Mouse (Mus musculus) midbrain, embryonic 12.5 days (tissue): ENCODE measurements around the gene Gfy. TPM values are rescaled to one million over a fixed set of nuclear protein-coding genes. Genes with fewer than 3 reads are reported as not detected.

Experiments
- ATAC-seq: fragments of 200-750 bp; cut with Nextera tagmentation; 2 replicates; pipeline ENCODE4 v1.8.0; 2017; ENCODE audit warnings: low read depth, moderate TSS enrichment, moderate library complexity; ENCODE audit not compliant: low FRiP score
- H3K27ac ChIP-seq: fragments of 300-500 bp; sonication (generic); replicated peaks from 2 replicates; pipeline ENCODE4 v1.5.1; 2016; ENCODE audit warnings: mild to moderate bottlenecking
- H3K27me3 ChIP-seq: fragments of 300-500 bp; sonication (generic); 2 replicates; pipeline ENCODE4 v1.6.1; 2016; ENCODE audit warnings: mild to moderate bottlenecking
- H3K36me3 ChIP-seq: fragments of 300-500 bp; sonication (generic); 2 replicates; pipeline ENCODE4 v1.6.1; 2016
- H3K4me1 ChIP-seq: fragments of 300-500 bp; sonication (generic); 2 replicates; pipeline ENCODE4 v1.6.1; 2016
- H3K4me2 ChIP-seq: fragments of 300-500 bp; sonication (generic); replicated peaks from 2 replicates; pipeline ENCODE4 v1.6.1; 2016; ENCODE audit warnings: mild to moderate bottlenecking, moderate library complexity
- H3K4me3 ChIP-seq: fragments of 300-500 bp; sonication (generic); 2 replicates; pipeline ENCODE4 v1.5.1; 2016; ENCODE audit warnings: mild to moderate bottlenecking
- H3K9ac ChIP-seq: fragments of 300-500 bp; sonication (generic); replicated peaks from 2 replicates; pipeline ENCODE4 v1.6.1; 2016; ENCODE audit warnings: mild to moderate bottlenecking, moderate library complexity
- H3K9me3 ChIP-seq: fragments of 300-500 bp; sonication (generic); 2 replicates; pipeline ENCODE4 v1.6.1; 2016; ENCODE audit warnings: mild to moderate bottlenecking
- WGBS: fragments of 180-500 bp; shearing (Covaris S2); methylation state at CpG from one replicate; pipeline ENCODE4 v1.1.7; 2016; 5-methylcytosine and 5-hydroxymethylcytosine counted together
- polyA plus RNA-seq: library from polyadenylated mRNA; unstranded; fragments of >200 nt; fragmentation: Nextera tagmentation; extraction: Ambion mirVana; gene quantifications from 2 replicates; pipeline ENCODE4 v1.2.1, GENCODE M21; 2016

Gene Gfy
- not detected in 2 replicates for polyA plus RNA-seq

DNA sequence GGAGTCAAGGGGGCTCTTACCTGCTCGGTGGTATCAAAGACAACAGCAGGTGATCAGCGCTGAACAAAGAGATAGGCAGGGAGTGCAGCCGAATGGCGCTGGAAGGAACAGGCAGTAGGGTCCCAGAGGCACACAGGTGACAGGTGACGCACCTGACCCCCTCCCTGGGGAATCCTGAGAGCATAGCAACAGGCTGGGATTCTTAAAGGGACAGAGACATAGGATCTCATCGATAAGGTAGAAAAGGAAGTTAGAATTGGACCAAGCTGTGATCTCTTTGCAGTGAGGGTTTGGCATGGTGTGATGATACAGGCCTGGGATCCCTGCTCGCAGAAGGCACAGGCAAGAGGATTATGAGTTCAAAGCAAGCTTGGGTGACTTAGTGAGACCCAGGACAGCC lies at the start of gene Gfy:
Gene Gfy, minus strand, starts transcription at position 101 of the 400 bp plus-strand sequence.
- WGBS = 22% methylated on average over 7 of the region's 7 CpGs
- H3K4me2 ChIP-seq = no peak within 1 kb of the TSS
- H3K9me3 ChIP-seq = no peaks in the 10 kb centered on the region
- peaks cover 100% of the 10 kb centered on the region for H3K27me3 ChIP-seq
- no peaks in the 10 kb centered on the region for H3K36me3 ChIP-seq
- no peak for ATAC-seq
- peaks cover 32% of the 10 kb centered on the region for H3K4me1 ChIP-seq
- H3K27ac ChIP-seq = no peak within 1 kb of the TSS
- no peak within 1 kb of the TSS for H3K9ac ChIP-seq
- no peak within 1 kb of the TSS for H3K4me3 ChIP-seq

DNA sequence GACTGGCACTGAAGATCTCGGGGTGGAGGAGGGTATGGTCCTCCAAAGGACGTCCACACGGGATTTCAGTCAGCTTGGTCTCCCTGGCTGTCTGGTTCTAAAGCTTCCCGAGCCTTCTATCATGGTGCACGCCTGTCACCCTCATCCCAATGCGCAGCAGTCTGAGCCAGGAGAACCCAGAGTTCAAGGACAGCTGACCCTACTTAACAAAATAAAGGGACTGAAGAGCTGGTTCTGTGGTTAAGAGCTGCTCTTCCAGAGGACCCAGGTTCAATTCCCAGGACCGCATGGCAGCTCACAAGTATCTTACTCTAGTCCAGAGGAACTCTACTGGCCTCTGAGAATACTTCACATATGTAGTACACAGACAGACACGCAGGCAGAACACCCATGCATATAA lies 49.7 kb upstream of the Gfy start:
- Histone ChIP-seq H3K36me3 (peaks cover 80% of the 10 kb centered on the region), H3K4me2 (no peak overlapping the region), H3K4me3 (no peak overlapping the region), H3K27ac (no peak overlapping the region), H3K27me3 (peaks cover 5% of the 10 kb centered on the region; the same call in 1 of the 2 replicates), H3K9ac (no peak overlapping the region), H3K4me1 (peaks cover 12% of the 10 kb centered on the region), H3K9me3 (no peaks in the 10 kb centered on the region)
- no peak for ATAC-seq
- WGBS = 94% methylated on average over 8 of the region's 8 CpGs

DNA sequence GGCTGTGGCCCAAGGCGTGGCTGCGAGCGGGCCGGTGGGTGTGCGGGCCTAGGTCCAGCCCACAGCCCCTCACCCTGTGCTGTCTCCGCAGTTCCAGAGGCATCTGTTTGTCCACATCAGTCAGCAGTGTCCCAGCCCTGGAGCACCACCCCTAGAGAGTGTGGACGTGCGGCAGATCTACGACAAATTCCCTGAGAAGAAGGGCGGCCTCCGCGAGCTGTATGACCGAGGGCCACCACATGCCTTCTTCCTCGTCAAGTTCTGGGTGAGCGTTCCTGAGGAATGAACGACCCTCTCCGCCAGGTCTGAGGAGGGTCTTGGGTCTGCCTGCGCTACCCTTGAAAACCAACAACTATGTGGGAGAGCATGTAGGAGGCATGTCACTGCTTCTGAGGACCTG lies 49.2 kb upstream of the Gfy start:
- no peak overlapping the region for H3K4me2 ChIP-seq
- no peak overlapping the region for H3K4me3 ChIP-seq
- 97% methylated on average over 18 of the region's 18 CpGs for WGBS
- 0 out of 2 replicates have a peak, but pooled peaks cover under 1% of the 10 kb centered on the region for H3K27me3 ChIP-seq
- peaks cover 7% of the 10 kb centered on the region for H3K4me1 ChIP-seq
- no peak for ATAC-seq
- peaks cover 85% of the 10 kb centered on the region for H3K36me3 ChIP-seq
- H3K9ac ChIP-seq = no peak overlapping the region
- no peaks in the 10 kb centered on the region for H3K9me3 ChIP-seq
- H3K27ac ChIP-seq = no peak overlapping the region

DNA sequence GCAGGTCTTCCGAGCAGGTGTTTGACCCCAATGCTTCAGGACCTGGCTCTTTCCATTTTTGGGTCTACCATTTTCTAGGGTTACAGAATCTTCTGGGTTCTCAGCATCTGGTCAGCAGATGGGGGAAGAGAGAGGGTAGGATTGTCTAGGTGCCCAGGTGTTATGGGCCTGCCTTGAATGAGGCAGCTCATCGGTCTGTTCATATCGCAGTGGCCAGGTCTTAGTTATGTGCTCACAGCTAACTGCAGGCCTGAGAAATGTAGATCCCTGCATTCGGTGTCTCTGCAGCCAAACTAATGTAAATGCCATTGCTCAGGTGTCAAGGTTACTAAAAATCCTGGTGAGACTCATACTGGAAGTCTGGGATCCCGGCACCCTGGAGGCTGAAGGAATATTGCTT lies 47.1 kb upstream of the Gfy start:
- 96% methylated on average over 5 of the region's 5 CpGs for WGBS
- Histone ChIP-seq H3K27ac (no peak overlapping the region), H3K36me3 (peaks cover 89% of the 10 kb centered on the region), H3K27me3 (no peaks in the 10 kb centered on the region), H3K9ac (no peak overlapping the region), H3K9me3 (no peaks in the 10 kb centered on the region), H3K4me3 (no peak overlapping the region), H3K4me1 (no peaks in the 10 kb centered on the region), H3K4me2 (no peak overlapping the region)
- ATAC-seq = no peak

DNA sequence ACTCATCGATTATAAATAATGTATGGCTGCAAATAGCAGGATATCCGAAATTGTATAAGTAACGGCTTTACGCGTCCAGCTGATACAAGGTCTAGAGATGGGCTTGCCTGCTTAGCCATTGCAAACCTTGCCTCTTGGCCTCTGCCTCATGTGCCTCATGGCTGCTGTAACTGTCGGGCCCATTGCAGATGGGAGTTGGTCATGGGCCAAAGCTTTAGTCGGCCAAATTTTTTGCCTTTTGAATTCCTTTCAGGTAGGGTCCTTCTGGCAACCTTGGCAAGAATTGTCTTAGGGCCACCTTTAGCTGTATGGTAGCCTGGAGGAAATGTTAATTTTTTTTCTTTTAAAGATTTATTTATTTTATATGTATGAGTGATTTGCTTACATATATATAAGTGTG lies 45.5 kb upstream of the Gfy start:
- no peak overlapping the region for H3K4me3 ChIP-seq
- no peak for ATAC-seq
- H3K9me3 ChIP-seq = no peaks in the 10 kb centered on the region
- no peak overlapping the region for H3K27ac ChIP-seq
- peaks cover 98% of the 10 kb centered on the region for H3K36me3 ChIP-seq
- H3K27me3 ChIP-seq = no peaks in the 10 kb centered on the region
- 94% methylated on average over 7 of the region's 7 CpGs for WGBS
- H3K4me1 ChIP-seq = no peaks in the 10 kb centered on the region
- H3K4me2 ChIP-seq = no peak overlapping the region
- no peak overlapping the region for H3K9ac ChIP-seq

DNA sequence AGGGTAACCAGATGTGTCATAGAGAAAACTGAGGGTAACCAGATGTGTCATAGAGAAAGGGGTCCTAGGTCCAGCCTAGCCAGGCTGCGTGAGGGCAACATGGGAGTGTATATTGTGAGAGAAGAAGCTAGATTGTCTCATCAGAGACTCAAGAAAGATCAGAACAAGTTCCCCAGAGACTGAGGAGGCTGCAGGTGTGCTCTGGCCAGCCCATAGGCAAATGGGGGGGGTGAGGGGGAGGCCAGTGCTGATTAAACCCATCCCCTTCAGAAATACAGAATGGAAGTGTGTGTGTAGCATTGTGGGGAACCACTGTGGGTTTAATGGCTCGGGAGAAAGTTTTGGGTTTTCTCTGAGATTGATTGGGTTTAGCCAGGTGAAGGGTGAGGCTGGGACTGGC lies 42.3 kb upstream of the Gfy start:
- no peak overlapping the region for H3K27ac ChIP-seq
- no peaks in the 10 kb centered on the region for H3K9me3 ChIP-seq
- no peak overlapping the region for H3K9ac ChIP-seq
- 86% methylated on average over 2 of the region's 2 CpGs for WGBS
- H3K4me1 ChIP-seq = peaks cover 26% of the 10 kb centered on the region
- H3K4me3 ChIP-seq = no peak overlapping the region
- no peak for ATAC-seq
- H3K36me3 ChIP-seq = peaks cover 90% of the 10 kb centered on the region
- H3K27me3 ChIP-seq = no peaks in the 10 kb centered on the region
- H3K4me2 ChIP-seq = no peak overlapping the region

DNA sequence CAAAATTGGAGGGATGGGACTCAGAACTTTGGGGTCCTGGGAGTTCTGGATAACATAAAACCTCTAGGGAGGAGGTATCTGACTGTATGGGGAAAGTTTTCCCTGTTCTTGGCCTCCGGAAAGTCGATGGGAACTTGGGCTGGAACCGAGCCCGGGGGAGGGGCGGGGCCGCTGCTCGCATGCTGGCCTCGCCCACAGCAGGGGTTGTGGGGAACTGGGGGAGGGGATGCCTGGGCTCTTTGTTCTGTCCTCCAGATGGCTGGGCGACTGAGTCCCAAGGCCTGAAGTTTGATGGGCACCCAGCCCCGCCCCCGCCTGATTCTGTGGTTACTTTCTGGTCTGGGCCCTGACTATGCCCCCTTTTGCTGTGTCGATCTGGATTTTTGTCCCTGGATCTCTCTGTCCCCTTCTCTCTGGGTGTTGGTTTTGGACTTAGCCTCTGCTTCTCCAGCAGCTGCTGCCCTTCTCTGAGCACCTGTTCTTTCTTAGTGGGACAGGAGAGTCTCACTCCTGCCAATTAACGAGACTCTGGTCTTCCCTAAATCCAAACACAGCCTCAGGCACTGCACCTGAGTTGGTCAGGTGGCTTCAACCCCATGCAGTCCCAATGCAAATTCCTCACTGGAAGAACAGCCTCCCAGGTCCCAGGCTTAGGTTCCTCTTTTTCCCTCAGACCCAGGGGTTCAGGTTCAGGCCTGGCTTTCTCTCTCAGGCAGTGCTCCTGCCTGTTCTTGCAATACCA lies 37.2 kb upstream of the Gfy start:
- H3K36me3 ChIP-seq = peaks cover 39% of the 10 kb centered on the region
- peaks cover 36% of the 10 kb centered on the region for H3K4me1 ChIP-seq

DNA sequence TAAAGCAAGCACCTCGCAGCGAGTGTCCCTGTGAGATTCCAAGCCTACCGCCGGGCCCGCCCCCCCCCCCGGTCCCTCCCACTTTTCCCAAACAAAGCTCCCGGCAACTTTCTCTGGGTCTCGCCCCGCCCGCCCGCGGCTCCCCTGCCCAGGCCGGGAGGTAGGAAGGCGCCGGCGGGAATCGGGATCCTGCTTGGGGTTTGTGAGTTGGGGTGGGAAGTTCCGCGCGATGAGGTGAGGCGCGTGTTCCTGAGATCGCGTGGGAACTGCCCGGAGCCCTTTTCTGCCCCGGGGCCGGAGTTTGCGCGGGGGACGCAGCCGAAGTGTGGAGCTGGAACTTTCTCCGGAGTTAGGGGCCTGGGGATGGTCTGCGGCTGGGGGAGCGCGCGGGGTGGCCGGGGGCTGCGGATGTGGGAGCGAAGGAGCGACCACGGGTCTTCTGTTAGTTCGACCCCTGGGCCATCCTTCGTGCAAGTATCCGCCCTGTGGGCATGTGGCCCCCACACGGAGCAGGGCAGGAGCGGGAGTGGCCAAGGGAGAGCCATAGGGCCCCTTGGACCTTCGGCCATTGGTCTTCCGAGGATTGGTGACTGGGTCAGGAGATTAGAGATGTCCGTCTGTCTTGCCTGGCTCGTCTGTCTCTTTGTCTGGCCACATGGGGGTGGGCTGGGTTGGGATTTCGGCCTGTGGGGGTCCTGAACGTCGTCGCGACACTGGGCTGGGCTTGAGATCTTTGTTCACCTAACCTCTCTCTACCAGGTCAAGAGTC lies 36.5 kb upstream of the Gfy start, which contains the start of gene Tead2:
Gene Tead2, plus strand, starts transcription at position 81 of the 769 bp plus-strand sequence.
- Histone ChIP-seq H3K27ac (peak within 1 kb of the TSS; percentile 94), H3K9me3 (no peaks in the 10 kb centered on the region), H3K27me3 (peaks cover 27% of the 10 kb centered on the region), H3K4me1 (peaks cover 36% of the 10 kb centered on the region), H3K36me3 (peaks cover 32% of the 10 kb centered on the region), H3K9ac (peak within 1 kb of the TSS; percentile 94), H3K4me2 (peak within 1 kb of the TSS; percentile 81), H3K4me3 (peak within 1 kb of the TSS; percentile 66)
- peak; percentile 73 for ATAC-seq
- under 1% methylated on average over 55 of the region's 55 CpGs for WGBS

More for the DNA sequence above, 37.2 kb upstream of the Gfy start:
- Histone ChIP-seq H3K4me2 (peak overlapping the region; percentile 81), H3K27me3 (peaks cover 20% of the 10 kb centered on the region), H3K4me3 (peak overlapping the region; percentile 66), H3K9me3 (no peaks in the 10 kb centered on the region), H3K27ac (peak overlapping the region; percentile 94), H3K9ac (peak overlapping the region; percentile 94)
- ATAC-seq = peak; percentile 90
- WGBS = 1% methylated on average over 13 of the region's 13 CpGs

DNA sequence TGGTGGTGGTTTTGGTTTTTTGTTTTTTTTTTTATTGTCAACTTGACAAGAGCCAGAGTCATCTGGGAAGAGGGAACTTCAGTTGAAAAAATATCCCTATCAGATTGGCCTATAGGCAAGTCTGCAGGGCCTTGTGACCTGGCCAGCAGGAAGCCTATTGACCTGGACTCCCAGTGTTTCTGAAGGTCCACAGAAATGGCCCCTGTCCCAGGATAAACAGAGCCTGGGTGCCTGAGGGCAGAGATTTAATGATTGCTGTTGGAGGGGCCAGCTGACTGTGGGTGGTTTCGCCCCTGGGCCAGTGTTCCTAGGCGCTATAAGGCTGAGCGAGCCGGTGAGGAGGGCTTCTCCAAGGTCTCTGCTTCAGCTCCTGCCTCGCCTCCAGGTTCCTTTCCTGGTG lies 34.3 kb upstream of the Gfy start:
- Histone ChIP-seq H3K27me3 (peaks cover 47% of the 10 kb centered on the region), H3K36me3 (peaks cover 10% of the 10 kb centered on the region), H3K4me3 (no peak overlapping the region), H3K4me1 (peaks cover 29% of the 10 kb centered on the region), H3K27ac (no peak overlapping the region), H3K9me3 (no peaks in the 10 kb centered on the region), H3K4me2 (no peak overlapping the region), H3K9ac (no peak overlapping the region)
- 65% methylated on average over 5 of the region's 5 CpGs for WGBS
- no peak for ATAC-seq

DNA sequence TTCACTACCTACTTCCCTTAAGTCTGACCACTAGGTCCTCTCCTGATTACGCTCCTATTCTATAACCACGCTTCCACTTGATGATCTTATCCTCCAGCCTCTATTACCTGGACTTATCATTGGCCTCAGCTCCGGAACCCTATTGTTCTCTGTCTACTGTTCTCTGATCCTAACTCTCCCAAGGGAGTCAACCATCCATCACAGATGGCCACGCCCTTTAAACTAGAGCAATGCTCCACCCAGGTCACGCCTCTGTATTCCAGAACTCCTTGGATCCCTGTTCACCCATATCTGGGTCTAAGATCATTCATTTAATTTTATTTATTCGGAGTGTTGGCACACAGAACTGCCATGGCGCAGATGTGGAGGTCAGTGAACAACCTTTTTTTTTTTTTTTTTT lies 33.0 kb upstream of the Gfy start:
- peaks cover 47% of the 10 kb centered on the region for H3K27me3 ChIP-seq

DNA sequence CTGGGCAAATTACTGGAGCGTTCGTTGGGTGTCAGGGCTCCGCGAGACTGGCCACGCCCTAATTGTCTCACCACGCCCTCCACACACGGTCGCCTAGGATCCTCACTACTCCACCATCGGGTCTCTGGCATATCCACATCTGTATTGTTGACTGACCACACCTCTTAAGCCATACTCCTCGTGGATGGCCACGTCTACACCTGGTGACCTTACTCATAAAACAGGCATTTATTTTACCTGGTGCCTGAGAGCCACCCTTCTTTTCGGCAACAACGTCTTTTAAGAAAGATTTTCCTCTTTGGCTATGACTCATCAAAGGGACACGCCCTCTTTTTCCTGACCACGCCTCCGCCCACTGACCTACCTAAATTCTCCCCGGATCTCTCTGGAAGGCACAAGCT lies 32.5 kb upstream of the Gfy start, which contains the start of gene Dkkl1:
Gene Dkkl1, minus strand, starts transcription at position 297 of the 401 bp plus-strand sequence.
- WGBS = 7% methylated on average over 17 of the region's 17 CpGs
- ATAC-seq = no peak
- Histone ChIP-seq H3K4me1 (peaks cover 11% of the 10 kb centered on the region), H3K4me3 (no peak within 1 kb of the TSS), H3K9me3 (no peaks in the 10 kb centered on the region), H3K9ac (no peak within 1 kb of the TSS), H3K36me3 (no peaks in the 10 kb centered on the region), H3K27me3 (peaks cover 47% of the 10 kb centered on the region), H3K27ac (no peak within 1 kb of the TSS), H3K4me2 (no peak within 1 kb of the TSS; the same call in 1 of the 2 replicates)

More for the DNA sequence above, 33.0 kb upstream of the Gfy start:
- 75% methylated on average over 7 of the region's 7 CpGs for WGBS
- Histone ChIP-seq H3K36me3 (no peaks in the 10 kb centered on the region), H3K4me2 (no peak overlapping the region), H3K4me3 (no peak overlapping the region), H3K4me1 (peaks cover 16% of the 10 kb centered on the region), H3K27ac (no peak overlapping the region), H3K9me3 (no peaks in the 10 kb centered on the region), H3K9ac (no peak overlapping the region)
- ATAC-seq = no peak

DNA sequence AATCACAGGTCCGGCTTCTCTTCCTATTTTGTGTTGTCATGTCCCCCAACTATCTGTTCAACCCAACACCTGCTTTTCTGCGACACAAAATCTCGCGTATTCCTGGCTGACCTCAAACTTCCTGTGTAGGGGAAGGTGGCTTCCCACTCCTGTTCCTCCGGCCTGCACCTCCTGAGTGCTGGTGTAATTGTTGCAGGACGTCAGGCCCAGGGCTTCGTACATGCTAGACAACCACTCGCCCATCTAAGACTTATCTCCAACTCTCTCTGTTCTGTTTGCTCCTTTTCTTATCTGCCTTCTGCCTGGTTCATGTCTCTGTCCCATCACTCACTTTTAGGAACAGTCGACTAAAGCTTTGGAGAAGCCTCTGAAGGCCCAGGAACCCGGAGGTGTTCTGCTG lies 31.7 kb upstream of the Gfy start:
- H3K9me3 ChIP-seq = no peaks in the 10 kb centered on the region
- no peak overlapping the region for H3K9ac ChIP-seq
- WGBS = 78% methylated on average over 10 of the region's 10 CpGs
- H3K4me3 ChIP-seq = no peak overlapping the region
- no peak for ATAC-seq
- no peak overlapping the region for H3K27ac ChIP-seq
- no peaks in the 10 kb centered on the region for H3K36me3 ChIP-seq
- no peak overlapping the region for H3K4me2 ChIP-seq
- peaks cover 5% of the 10 kb centered on the region; the same call in 1 of the 2 replicates for H3K4me1 ChIP-seq
- peaks cover 49% of the 10 kb centered on the region for H3K27me3 ChIP-seq
